Mouse (Mus musculus) hindbrain, embryonic 14.5 days (tissue): ENCODE results near the gene Neurod2. TPM values are rescaled to one million over a fixed set of nuclear protein-coding genes. Genes with fewer than 3 reads are reported as not detected.

Experiments
- ATAC-seq: fragments of 200-750 bp; cut with Nextera tagmentation; 2 replicates; pipeline ENCODE4 v1.8.0; 2017; ENCODE audit warnings: moderate number of reproducible peaks, mild to moderate bottlenecking, moderate TSS enrichment, moderate library complexity; ENCODE audit not compliant: low FRiP score
- DNase-seq: peaks from one replicate; pipeline ENCODE4 v3.0.0-alpha.2; 2015; ENCODE audit warnings: low spot score
- H3K27ac ChIP-seq: fragments of 300-500 bp; sonication (generic); 2 replicates; pipeline ENCODE4 v1.5.1; 2014; ENCODE audit warnings: mild to moderate bottlenecking, moderate library complexity
- H3K27me3 ChIP-seq: fragments of 300-500 bp; sonication (generic); 2 replicates; pipeline ENCODE4 v1.6.1; 2014; ENCODE audit warnings: mild to moderate bottlenecking, low read length, mixed read lengths; ENCODE audit not compliant: control insufficient read depth, insufficient read depth
- H3K36me3 ChIP-seq: fragments of 300-500 bp; sonication (generic); replicated peaks from 2 replicates; pipeline ENCODE4 v1.6.1; 2014; ENCODE audit not compliant: control insufficient read depth, insufficient read depth
- H3K4me1 ChIP-seq: fragments of 300-500 bp; sonication (generic); replicated peaks from 2 replicates; pipeline ENCODE4 v1.6.1; 2014; ENCODE audit warnings: antibody characterized with exemption, low read length, mixed read lengths; ENCODE audit not compliant: control insufficient read depth, insufficient read depth
- H3K4me2 ChIP-seq: fragments of 300-500 bp; sonication (generic); replicated peaks from 2 replicates; pipeline ENCODE4 v1.6.1; 2014; ENCODE audit warnings: mild to moderate bottlenecking, moderate library complexity
- H3K4me3 ChIP-seq: fragments of 300-500 bp; sonication (generic); replicated peaks from 2 replicates; pipeline ENCODE4 v1.5.1; 2014; ENCODE audit warnings: mild to moderate bottlenecking, low read length
- H3K9ac ChIP-seq: fragments of 300-500 bp; sonication (generic); 2 replicates; pipeline ENCODE4 v1.6.1; 2014
- H3K9me3 ChIP-seq: fragments of 300-500 bp; sonication (generic); 2 replicates; pipeline ENCODE4 v1.6.1; 2016; ENCODE audit warnings: low read length; ENCODE audit not compliant: control insufficient read depth
- WGBS: fragments of 180-500 bp; shearing (Covaris S2); extraction: QIAGEN DNeasy Blood & Tissue Kit; methylation state at CpG from one replicate; pipeline ENCODE4 v1.1.7; 2014; 5-methylcytosine and 5-hydroxymethylcytosine counted together
- polyA plus RNA-seq: library from polyadenylated mRNA; unstranded; fragments of >200 nt; fragmentation: Nextera tagmentation; extraction: Ambion mirVana; gene quantifications from 2 replicates; pipeline ENCODE4 v1.2.1, GENCODE M21; 2014

Neurod2 gene
- polyA plus RNA-seq, 1 experiment from 2014 or later, result 25.5 TPM

- H3K27ac ChIP-seq, result no peak overlapping the region
- H3K27me3 ChIP-seq, result peaks cover 74% of the 10 kb centered on the region
- no peaks in the 10 kb centered on the region for H3K36me3 ChIP-seq
- no peaks in the 10 kb centered on the region for H3K9me3 ChIP-seq
- no peak overlapping the region for H3K4me2 ChIP-seq
- DNase-seq, result no peak
- peaks cover 6% of the 10 kb centered on the region; the same call in 1 of the 2 replicates for H3K4me1 ChIP-seq
- H3K4me3 ChIP-seq, result no peak overlapping the region
- no peak for ATAC-seq
- no peak overlapping the region for H3K9ac ChIP-seq
- 9% methylated on average over 9 of the region's 9 CpGs for WGBS
These were observed 16.7 kb upstream of the Neurod2 start for GRCm38 (mm10) chr11:98346168-98346567.

- WGBS, result 2% methylated on average over 14 of the region's 14 CpGs
- peaks cover 6% of the 10 kb centered on the region; the same call in 1 of the 2 replicates for H3K4me1 ChIP-seq
- no peaks in the 10 kb centered on the region for H3K36me3 ChIP-seq
- H3K4me2 ChIP-seq, result peak overlapping the region; percentile 39; the same call in 1 of the 2 replicates
- no peak overlapping the region for H3K27ac ChIP-seq
- no peak overlapping the region for H3K4me3 ChIP-seq
- no peak for ATAC-seq
- peak; percentile 81 for DNase-seq
- peaks cover 71% of the 10 kb centered on the region for H3K27me3 ChIP-seq
- no peaks in the 10 kb centered on the region for H3K9me3 ChIP-seq
- H3K9ac ChIP-seq, result no peak overlapping the region
These were observed 15.8 kb upstream of the Neurod2 start for GRCm38 (mm10) chr11:98345253-98345652.

GRCm38 (mm10) chr11:98342000-98342945 lies 12.8 kb upstream of the Neurod2 start:
- H3K4me1 ChIP-seq, result peaks cover 16% of the 10 kb centered on the region; the same call in 1 of the 2 replicates
- H3K27ac ChIP-seq, result no peak overlapping the region
- ATAC-seq, result 0 out of 2 replicates have a peak, but pooled peaks have one; percentile 43
- no peaks in the 10 kb centered on the region for H3K9me3 ChIP-seq
- WGBS, result under 1% methylated on average over 29 of the region's 29 CpGs
- DNase-seq, result peak; percentile 98
- H3K36me3 ChIP-seq, result no peaks in the 10 kb centered on the region
- peaks cover 66% of the 10 kb centered on the region for H3K27me3 ChIP-seq
- H3K9ac ChIP-seq, result no peak overlapping the region
- H3K4me2 ChIP-seq, result peak overlapping the region; percentile 40
- peak overlapping the region; percentile 11; the same call in 1 of the 2 replicates for H3K4me3 ChIP-seq

GRCm38 (mm10) chr11:98341174-98341573 lies 11.7 kb upstream of the Neurod2 start:
- Histone ChIP-seq H3K27me3 (peaks cover 66% of the 10 kb centered on the region), H3K4me1 (peaks cover 16% of the 10 kb centered on the region; the same call in 1 of the 2 replicates)
- no peak for DNase-seq

GRCm38 (mm10) chr11:98340597-98340996 lies 11.1 kb upstream of the Neurod2 start:
- H3K27ac ChIP-seq, result no peak overlapping the region
- H3K9ac ChIP-seq, result no peak overlapping the region
- no peaks in the 10 kb centered on the region for H3K9me3 ChIP-seq
- no peak for ATAC-seq
- no peak overlapping the region for H3K4me3 ChIP-seq
- peaks cover 16% of the 10 kb centered on the region; the same call in 1 of the 2 replicates for H3K4me1 ChIP-seq
- 4% methylated on average over 4 of the region's 4 CpGs for WGBS
- no peak overlapping the region for H3K4me2 ChIP-seq
- H3K36me3 ChIP-seq, result no peaks in the 10 kb centered on the region
- DNase-seq, result no peak
- H3K27me3 ChIP-seq, result peaks cover 66% of the 10 kb centered on the region

More at GRCm38 (mm10) chr11:98341174-98341573, 11.7 kb upstream of the Neurod2 start:
- Histone ChIP-seq H3K27ac (no peak overlapping the region), H3K9ac (no peak overlapping the region), H3K9me3 (no peaks in the 10 kb centered on the region), H3K4me2 (no peak overlapping the region), H3K4me3 (no peak overlapping the region), H3K36me3 (no peaks in the 10 kb centered on the region)
- WGBS, result 52% methylated on average over 4 of the region's 4 CpGs
- ATAC-seq, result no peak

GRCm38 (mm10) chr11:98339679-98340287 lies 10.3 kb upstream of the Neurod2 start:
- Histone ChIP-seq H3K4me2 (peak overlapping the region; percentile 92), H3K27me3 (peaks cover 69% of the 10 kb centered on the region), H3K36me3 (no peaks in the 10 kb centered on the region), H3K27ac (peak overlapping the region; percentile 90), H3K9ac (no peak overlapping the region), H3K9me3 (no peaks in the 10 kb centered on the region), H3K4me3 (peak overlapping the region; percentile 45; the same call in 1 of the 2 replicates), H3K4me1 (peaks cover 17% of the 10 kb centered on the region; the same call in 1 of the 2 replicates)
- DNase-seq (no peak), ATAC-seq (no peak; the same call in 1 of the 2 replicates)
- WGBS, result 13% methylated on average over 11 of the region's 11 CpGs

GRCm38 (mm10) chr11:98339071-98339501 lies 9.6 kb upstream of the Neurod2 start:
- WGBS, result under 1% methylated on average over 19 of the region's 19 CpGs
- Histone ChIP-seq H3K4me3 (peak overlapping the region; percentile 45), H3K27me3 (peaks cover 76% of the 10 kb centered on the region), H3K27ac (peak overlapping the region; percentile 90), H3K9ac (peak overlapping the region; percentile 57), H3K4me1 (peaks cover 24% of the 10 kb centered on the region; the same call in 1 of the 2 replicates), H3K4me2 (peak overlapping the region; percentile 92), H3K9me3 (no peaks in the 10 kb centered on the region), H3K36me3 (no peaks in the 10 kb centered on the region)
- ATAC-seq (no peak), DNase-seq (peak; percentile 62)

GRCm38 (mm10) chr11:98338507-98338961 lies 9.1 kb upstream of the Neurod2 start:
- peak; percentile 55; the same call in 1 of the 2 replicates for ATAC-seq
- Histone ChIP-seq H3K4me2 (peak overlapping the region; percentile 92), H3K27ac (peak overlapping the region; percentile 90), H3K9me3 (no peaks in the 10 kb centered on the region), H3K36me3 (no peaks in the 10 kb centered on the region), H3K4me1 (peaks cover 28% of the 10 kb centered on the region; the same call in 1 of the 2 replicates), H3K27me3 (peaks cover 82% of the 10 kb centered on the region), H3K9ac (peak overlapping the region; percentile 57), H3K4me3 (peak overlapping the region; percentile 45)
- WGBS, result under 1% methylated on average over 36 of the region's 57 CpGs
- DNase-seq, result peak; percentile 71
